Mouse (Mus musculus): ENCODE measurements at regions not wholly inside any gene's neighbourhood (a gene's known extent, or its start where the extent isn't known, plus 50 kb on each side); places are given as distances from the start of the nearest gene placed in this dataset.

DNA sequence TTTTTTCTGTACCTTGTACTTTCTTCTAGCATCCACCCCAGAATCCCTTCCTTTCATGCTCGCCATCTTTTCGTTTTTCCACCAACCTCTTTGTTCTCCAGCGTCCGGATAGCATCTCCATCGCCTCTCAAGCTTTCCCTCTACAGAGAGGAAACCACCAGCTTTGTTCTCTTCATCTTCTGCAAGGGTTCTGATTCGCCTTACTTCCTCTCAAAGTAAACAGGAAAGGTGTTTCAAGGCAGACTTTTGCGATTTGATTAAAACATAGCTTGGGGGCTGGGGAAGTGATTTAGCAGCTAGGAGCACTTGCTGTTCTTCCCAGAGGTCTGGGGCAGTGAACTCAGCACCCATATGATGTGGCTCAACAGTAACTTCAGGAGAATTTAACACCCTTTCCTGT lies 71.4 kb downstream of the Emp1 start:
- Histone ChIP-seq H3K4me1 (ENCODE audit: control insufficient read depth, insufficient read depth, insufficient read length) (peaks cover 2% of the 10 kb centered on the region; the same call in 1 of the 2 replicates), H3K27ac (ENCODE audit: insufficient read depth, low read length) (no peak overlapping the region), H3K36me3 (ENCODE audit: control insufficient read depth, insufficient read depth, low read length) (no peaks in the 10 kb centered on the region), H3K27me3 (ENCODE audit: control insufficient read depth, insufficient read depth, low read length) (no peaks in the 10 kb centered on the region; the same call in 1 of the 2 replicates), H3K4me3 (ENCODE audit: extremely low read depth, insufficient read depth, insufficient read length) (no peak overlapping the region)
- no peak for DNase-seq (ENCODE audit: low read depth in 1 of 2, low spot score in 2 of 2)
- TF ChIP-seq POLR2A (IDR thresholded peaks at IDR 0.05; ENCODE audit: low read depth, low read length) (no peak), CTCF (IDR thresholded peaks at IDR 0.05; ENCODE audit: extremely low read depth, insufficient read depth, insufficient read length, insufficient replicate concordance) (no peak)
- WGBS, result 11% methylated on average over 7 of the region's 7 CpGs

DNA sequence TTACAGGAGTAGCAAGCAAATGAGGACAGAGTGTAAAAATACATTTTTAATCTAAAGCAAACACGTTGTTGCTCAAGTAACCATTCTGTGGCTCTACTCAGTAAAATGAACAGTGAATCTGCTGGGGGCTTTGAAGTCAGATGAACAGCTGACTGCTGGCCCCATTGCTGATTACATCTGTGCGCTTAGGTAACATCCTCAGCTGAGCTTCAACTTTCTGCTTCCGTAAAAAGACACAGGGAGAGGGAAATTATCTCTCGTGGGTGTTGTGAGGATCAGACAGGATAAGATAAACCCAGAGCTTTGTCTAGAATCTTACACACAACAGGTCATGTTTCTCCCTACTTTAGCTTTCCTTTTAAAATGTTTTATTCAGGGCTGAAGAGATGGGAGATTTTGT lies 74.0 kb downstream of the Emp1 start:
- H3K27ac ChIP-seq (ENCODE audit: insufficient read depth, low read length), result no peak overlapping the region
- DNase-seq (ENCODE audit: low read depth in 1 of 2, low spot score in 2 of 2), result no peak
- H3K4me1 ChIP-seq (ENCODE audit: control insufficient read depth, insufficient read depth, insufficient read length), result peaks cover 2% of the 10 kb centered on the region; the same call in 1 of the 2 replicates
- no peak overlapping the region for H3K4me3 ChIP-seq (ENCODE audit: extremely low read depth, insufficient read depth, insufficient read length)
- no peaks in the 10 kb centered on the region for H3K36me3 ChIP-seq (ENCODE audit: control insufficient read depth, insufficient read depth, low read length)
- WGBS, result 69% methylated on average over 4 of the region's 4 CpGs
- H3K27me3 ChIP-seq (ENCODE audit: control insufficient read depth, insufficient read depth, low read length), result no peaks in the 10 kb centered on the region
- TF ChIP-seq CTCF (IDR thresholded peaks at IDR 0.05; ENCODE audit: extremely low read depth, insufficient read depth, insufficient read length, insufficient replicate concordance) (no peak), POLR2A (IDR thresholded peaks at IDR 0.05; ENCODE audit: low read depth, low read length) (no peak)

- Histone ChIP-seq H3K36me3 (ENCODE audit: control insufficient read depth, insufficient read depth, low read length) (no peaks in the 10 kb centered on the region), H3K27ac (ENCODE audit: insufficient read depth, low read length) (no peak overlapping the region), H3K4me1 (ENCODE audit: control insufficient read depth, insufficient read depth, insufficient read length) (no peaks in the 10 kb centered on the region), H3K4me3 (ENCODE audit: extremely low read depth, insufficient read depth, insufficient read length) (no peak overlapping the region), H3K27me3 (ENCODE audit: control insufficient read depth, insufficient read depth, low read length) (no peaks in the 10 kb centered on the region)
- TF ChIP-seq CTCF (IDR thresholded peaks at IDR 0.05; ENCODE audit: extremely low read depth, insufficient read depth, insufficient read length, insufficient replicate concordance) (no peak), POLR2A (IDR thresholded peaks at IDR 0.05; ENCODE audit: low read depth, low read length) (no peak)
- DNase-seq (ENCODE audit: low read depth in 1 of 2, low spot score in 2 of 2), result no peak
- 87% methylated on average over 3 of the region's 3 CpGs for WGBS
Measured at GRCm38 (mm10) chr6:135438271-135438670, 75.9 kb downstream of the Emp1 start.

DNA sequence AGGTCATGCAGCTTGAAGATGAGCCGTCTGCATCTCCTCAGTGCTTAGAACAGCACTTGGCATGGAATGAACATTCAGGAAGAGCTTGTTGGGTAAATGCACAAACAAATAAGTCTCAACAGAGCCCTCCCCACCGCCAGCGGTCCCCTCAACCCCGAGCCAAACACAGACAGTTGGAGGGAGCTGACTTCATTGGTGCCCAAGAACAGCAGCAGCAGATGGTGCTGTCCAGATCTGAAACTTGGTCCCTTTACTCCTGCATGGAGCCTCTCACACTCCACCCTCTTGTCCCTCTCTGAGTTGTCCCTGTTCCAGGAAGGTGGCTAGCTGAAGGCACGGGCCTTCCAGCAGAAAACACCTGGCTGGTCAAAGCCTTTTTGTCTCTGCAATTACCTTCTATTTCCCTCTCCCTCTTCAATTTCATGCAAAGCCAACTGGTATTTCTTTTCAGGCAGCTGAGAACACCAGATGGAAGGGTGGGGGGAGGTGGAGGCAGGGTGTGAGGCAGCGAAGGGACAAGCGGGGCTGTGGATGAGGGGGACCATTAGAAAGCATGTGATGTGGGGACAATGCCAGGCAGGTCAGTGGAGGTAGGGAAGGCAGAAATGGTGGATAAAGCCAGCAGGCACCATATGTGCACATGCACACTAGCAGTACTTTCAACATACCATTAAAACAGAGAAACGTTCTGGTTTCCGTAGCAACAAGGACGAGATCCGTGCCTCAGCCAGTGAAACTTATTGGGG lies 79.0 kb downstream of the Emp1 start:
- Histone ChIP-seq H3K27ac (ENCODE audit: insufficient read depth, low read length) (no peak overlapping the region), H3K4me1 (ENCODE audit: control insufficient read depth, insufficient read depth, insufficient read length) (no peaks in the 10 kb centered on the region)
- no peak for DNase-seq (ENCODE audit: low read depth in 1 of 2, low spot score in 2 of 2)

GRCm38 (mm10) chr6:135444661-135445060 lies 82.3 kb downstream of the Emp1 start:
- H3K36me3 ChIP-seq (ENCODE audit: control insufficient read depth, insufficient read depth, low read length), result no peaks in the 10 kb centered on the region
- no peak for TF ChIP-seq POLR2A (IDR thresholded peaks at IDR 0.05; ENCODE audit: low read depth, low read length)
- TF ChIP-seq CTCF (IDR thresholded peaks at IDR 0.05; ENCODE audit: extremely low read depth, insufficient read depth, insufficient read length, insufficient replicate concordance), result peak; percentile 87
- peak in 1 of 2 experiments; percentile 34 for DNase-seq (ENCODE audit: low read depth in 1 of 2, low spot score in 2 of 2)
- no peaks in the 10 kb centered on the region for H3K27me3 ChIP-seq (ENCODE audit: control insufficient read depth, insufficient read depth, low read length)
- no peak overlapping the region for H3K27ac ChIP-seq (ENCODE audit: insufficient read depth, low read length)
- no peak overlapping the region for H3K4me3 ChIP-seq (ENCODE audit: extremely low read depth, insufficient read depth, insufficient read length)
- H3K4me1 ChIP-seq (ENCODE audit: control insufficient read depth, insufficient read depth, insufficient read length), result no peaks in the 10 kb centered on the region
- WGBS, result 9% methylated on average over 11 of the region's 11 CpGs

More for the DNA sequence above, 79.0 kb downstream of the Emp1 start:
- H3K4me3 ChIP-seq (ENCODE audit: extremely low read depth, insufficient read depth, insufficient read length), result no peak overlapping the region
- no peaks in the 10 kb centered on the region for H3K27me3 ChIP-seq (ENCODE audit: control insufficient read depth, insufficient read depth, low read length)
- no peak for TF ChIP-seq POLR2A (IDR thresholded peaks at IDR 0.05; ENCODE audit: low read depth, low read length)
- no peak for TF ChIP-seq CTCF (IDR thresholded peaks at IDR 0.05; ENCODE audit: extremely low read depth, insufficient read depth, insufficient read length, insufficient replicate concordance)
- 88% methylated on average over 11 of the region's 11 CpGs for WGBS
- H3K36me3 ChIP-seq (ENCODE audit: control insufficient read depth, insufficient read depth, low read length), result no peaks in the 10 kb centered on the region

- TF ChIP-seq POLR2A (IDR thresholded peaks at IDR 0.05; ENCODE audit: low read depth, low read length) (no peak), CTCF (IDR thresholded peaks at IDR 0.05; ENCODE audit: extremely low read depth, insufficient read depth, insufficient read length, insufficient replicate concordance) (no peak)
- WGBS, result 67% methylated on average over 8 of the region's 8 CpGs
- Histone ChIP-seq H3K4me3 (ENCODE audit: extremely low read depth, insufficient read depth, insufficient read length) (no peak overlapping the region), H3K27me3 (ENCODE audit: control insufficient read depth, insufficient read depth, low read length) (no peaks in the 10 kb centered on the region), H3K4me1 (ENCODE audit: control insufficient read depth, insufficient read depth, insufficient read length) (no peaks in the 10 kb centered on the region), H3K36me3 (ENCODE audit: control insufficient read depth, insufficient read depth, low read length) (no peaks in the 10 kb centered on the region), H3K27ac (ENCODE audit: insufficient read depth, low read length) (no peak overlapping the region)
- no peak for DNase-seq (ENCODE audit: low read depth in 1 of 2, low spot score in 2 of 2)
Measured at GRCm38 (mm10) chr6:135445070-135445469, 82.7 kb downstream of the Emp1 start.

DNA sequence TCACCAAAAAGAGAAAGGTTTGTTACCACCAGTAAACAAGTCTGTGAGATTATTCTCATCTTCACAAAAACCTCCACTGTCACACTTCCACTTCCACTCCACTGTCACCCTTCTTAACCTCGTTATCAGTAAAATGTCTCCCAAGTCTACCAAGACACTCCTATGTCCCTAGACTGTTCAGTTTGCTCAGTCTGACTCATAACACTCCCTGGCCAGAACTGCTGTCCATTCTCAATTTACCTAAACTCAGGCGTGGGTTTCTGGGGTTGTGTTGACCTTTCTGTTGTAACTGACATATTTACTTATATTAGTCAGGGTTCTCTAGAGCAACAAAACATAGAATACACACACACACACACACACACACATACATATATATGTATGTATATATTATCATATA lies 85.5 kb downstream of the Emp1 start:
- Histone ChIP-seq H3K4me1 (ENCODE audit: control insufficient read depth, insufficient read depth, insufficient read length) (no peaks in the 10 kb centered on the region), H3K27ac (ENCODE audit: insufficient read depth, low read length) (no peak overlapping the region), H3K36me3 (ENCODE audit: control insufficient read depth, insufficient read depth, low read length) (no peaks in the 10 kb centered on the region), H3K4me3 (ENCODE audit: extremely low read depth, insufficient read depth, insufficient read length) (no peak overlapping the region), H3K27me3 (ENCODE audit: control insufficient read depth, insufficient read depth, low read length) (no peaks in the 10 kb centered on the region)
- DNase-seq (ENCODE audit: low read depth in 1 of 2, low spot score in 2 of 2), result no peak
- WGBS, result 61% methylated on average over 2 of the region's 2 CpGs
- no peak for TF ChIP-seq POLR2A (IDR thresholded peaks at IDR 0.05; ENCODE audit: low read depth, low read length)
- TF ChIP-seq CTCF (IDR thresholded peaks at IDR 0.05; ENCODE audit: extremely low read depth, insufficient read depth, insufficient read length, insufficient replicate concordance), result no peak

Measured in spleen, adult 2 months (tissue).